Mouse (Mus musculus) hindbrain, embryonic 13.5 days (tissue): ENCODE results near the gene Cobl. TPM values are rescaled to one million over a fixed set of nuclear protein-coding genes. Genes with fewer than 3 reads are reported as not detected.

Experiments
- ATAC-seq: fragments of 200-750 bp; cut with Nextera tagmentation; 2 replicates; pipeline ENCODE4 v1.8.0; 2017; ENCODE audit warnings: moderate TSS enrichment; ENCODE audit not compliant: low FRiP score
- H3K27ac ChIP-seq: fragments of 300-500 bp; sonication (generic); 2 replicates; pipeline ENCODE4 v1.5.1; 2015; ENCODE audit warnings: inconsistent platforms, mild to moderate bottlenecking, moderate library complexity
- H3K27me3 ChIP-seq: fragments of 300-500 bp; sonication (generic); 2 replicates; pipeline ENCODE4 v1.6.1; 2015; ENCODE audit warnings: mild to moderate bottlenecking, inconsistent platforms
- H3K36me3 ChIP-seq: fragments of 300-500 bp; sonication (generic); 2 replicates; pipeline ENCODE4 v1.6.1; 2015; ENCODE audit warnings: mild to moderate bottlenecking, inconsistent platforms
- H3K4me1 ChIP-seq: fragments of 300-500 bp; sonication (generic); replicated peaks from 2 replicates; pipeline ENCODE4 v1.6.1; 2015; ENCODE audit warnings: inconsistent platforms
- H3K4me2 ChIP-seq: fragments of 300-500 bp; sonication (generic); 2 replicates; pipeline ENCODE4 v1.6.1; 2015; ENCODE audit warnings: inconsistent platforms, mild to moderate bottlenecking, moderate library complexity
- H3K4me3 ChIP-seq: fragments of 300-500 bp; sonication (generic); 2 replicates; pipeline ENCODE4 v1.5.1; 2015; ENCODE audit warnings: mild to moderate bottlenecking, inconsistent platforms
- H3K9ac ChIP-seq: fragments of 300-500 bp; sonication (generic); 2 replicates; pipeline ENCODE4 v1.6.1; 2015; ENCODE audit warnings: mild to moderate bottlenecking, inconsistent platforms
- H3K9me3 ChIP-seq: fragments of 300-500 bp; sonication (generic); 2 replicates; pipeline ENCODE4 v1.6.1; 2016; ENCODE audit warnings: inconsistent platforms
- WGBS: fragments of 180-500 bp; shearing (Covaris S2); methylation state at CpG from one replicate; pipeline ENCODE4 v1.1.7; 2015; 5-methylcytosine and 5-hydroxymethylcytosine counted together
- polyA plus RNA-seq: library from polyadenylated mRNA; unstranded; fragments of >200 nt; fragmentation: Nextera tagmentation; extraction: Ambion mirVana; gene quantifications from 2 replicates; pipeline ENCODE4 v1.2.1, GENCODE M21; 2015

Gene Cobl
- polyA plus RNA-seq, 1 experiment from 2014 or later = 8.6 TPM

DNA sequence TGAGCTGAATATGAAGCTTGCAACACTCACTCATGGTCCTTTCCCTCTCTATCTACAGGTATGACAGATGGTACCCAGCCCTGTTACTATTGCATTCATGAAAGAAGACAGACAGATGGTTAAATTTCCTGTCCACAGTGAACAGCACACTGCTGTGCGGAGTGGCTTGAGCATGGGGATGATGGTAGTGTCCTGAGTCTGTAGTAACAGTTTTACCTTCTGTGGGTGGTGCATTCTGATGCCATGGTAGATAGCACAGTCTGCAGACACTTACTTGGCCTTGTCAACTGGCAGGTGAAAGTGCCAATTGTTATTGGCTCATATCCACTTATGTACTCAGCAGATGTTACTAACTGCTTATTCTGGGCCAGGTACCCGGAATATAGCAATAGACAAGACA, 273.4 kb downstream of the Cobl start:
- no peaks in the 10 kb centered on the region for H3K36me3 ChIP-seq
- H3K4me2 ChIP-seq = no peak overlapping the region
- H3K9me3 ChIP-seq = no peaks in the 10 kb centered on the region
- WGBS = 86% methylated on average over 2 of the region's 2 CpGs
- H3K9ac ChIP-seq = no peak overlapping the region
- no peaks in the 10 kb centered on the region for H3K4me1 ChIP-seq
- H3K4me3 ChIP-seq = no peak overlapping the region
- no peak overlapping the region for H3K27ac ChIP-seq
- no peak for ATAC-seq
- H3K27me3 ChIP-seq = no peaks in the 10 kb centered on the region

DNA sequence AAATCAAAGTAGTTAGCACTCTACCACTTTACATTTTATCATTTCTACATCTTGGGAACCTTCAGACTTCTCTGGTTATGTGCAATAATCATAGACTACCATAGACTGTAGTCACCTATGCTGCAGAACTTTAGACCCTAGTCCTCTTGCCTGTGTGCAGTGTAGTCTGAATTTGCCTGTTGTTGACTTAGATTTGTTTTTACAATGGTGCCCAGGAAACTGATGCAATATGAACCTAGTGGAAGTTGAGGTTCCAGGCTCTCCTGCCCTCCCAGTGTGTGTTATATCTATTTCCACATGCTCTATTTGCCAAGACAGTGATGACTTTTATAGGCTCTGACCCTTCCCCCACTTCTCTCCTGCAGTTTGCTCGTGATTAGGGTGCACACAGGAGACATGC, 274.3 kb downstream of the Cobl start:
- no peak overlapping the region for H3K4me2 ChIP-seq
- H3K27me3 ChIP-seq = no peaks in the 10 kb centered on the region
- H3K36me3 ChIP-seq = no peaks in the 10 kb centered on the region
- H3K4me3 ChIP-seq = no peak overlapping the region
- 59% methylated on average over 1 of the region's 1 CpGs for WGBS
- no peaks in the 10 kb centered on the region for H3K9me3 ChIP-seq
- no peak overlapping the region for H3K9ac ChIP-seq
- no peak for ATAC-seq
- H3K27ac ChIP-seq = no peak overlapping the region
- no peaks in the 10 kb centered on the region for H3K4me1 ChIP-seq
